Mouse (Mus musculus) T-helper 17 cell (primary cell): ENCODE results near the gene Gclm.
"Not testable (repeated sequence)": the region's sequence is repeated elsewhere in the genome, so short reads cannot be mapped to it uniquely, and the experiment has no call there.

Experiments used
- in situ Hi-C, 2 experiments: fragments of 300-600 bp; cut with MboI, MseI; formaldehyde crosslinking; loops; 1 replicate in 1 of 2; 2 replicates in 1 of 2; pipeline ENCODE4 v1.15.1; 2025; ENCODE audit warnings: high pct_unique_total_duplicates in 2 of 2

Gclm gene

DNA sequence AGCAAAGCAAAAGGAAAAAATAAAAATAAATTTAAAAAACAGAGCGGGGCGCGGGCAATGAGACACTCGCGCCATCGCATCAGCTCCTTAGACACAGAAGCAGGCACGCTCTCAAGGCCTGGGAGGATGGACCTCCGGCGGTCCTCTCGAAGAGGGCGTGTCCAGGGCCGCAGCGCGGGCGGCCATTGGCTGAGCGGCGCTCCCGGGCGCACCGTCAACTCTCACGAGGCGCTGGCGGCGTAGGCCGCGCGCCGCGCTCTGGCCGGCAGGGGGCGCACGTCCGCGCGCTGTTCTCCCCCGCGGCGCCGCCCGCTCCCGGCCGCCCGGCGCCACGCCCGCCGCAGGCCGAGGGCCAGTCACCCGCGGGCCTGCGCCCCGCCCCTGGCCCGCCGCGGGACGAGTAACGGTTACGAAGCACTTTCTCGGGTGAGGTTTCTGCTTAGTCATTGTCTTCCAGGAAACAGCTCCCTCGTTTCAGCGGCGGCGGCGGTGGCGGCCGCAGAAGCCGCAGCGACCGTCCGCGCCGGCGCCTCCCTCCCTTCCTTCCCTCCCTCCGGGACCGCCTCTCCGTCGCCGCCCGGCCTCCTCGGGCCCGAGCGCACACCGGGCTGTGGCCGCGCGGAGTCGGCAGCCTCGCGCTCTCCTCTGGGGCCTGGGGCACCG lies at the start of gene Gclm:
TSS of gene Gclm (plus strand) at position 343 of the 663 bp plus-strand sequence.
- in situ Hi-C loops = no loop called here

DNA sequence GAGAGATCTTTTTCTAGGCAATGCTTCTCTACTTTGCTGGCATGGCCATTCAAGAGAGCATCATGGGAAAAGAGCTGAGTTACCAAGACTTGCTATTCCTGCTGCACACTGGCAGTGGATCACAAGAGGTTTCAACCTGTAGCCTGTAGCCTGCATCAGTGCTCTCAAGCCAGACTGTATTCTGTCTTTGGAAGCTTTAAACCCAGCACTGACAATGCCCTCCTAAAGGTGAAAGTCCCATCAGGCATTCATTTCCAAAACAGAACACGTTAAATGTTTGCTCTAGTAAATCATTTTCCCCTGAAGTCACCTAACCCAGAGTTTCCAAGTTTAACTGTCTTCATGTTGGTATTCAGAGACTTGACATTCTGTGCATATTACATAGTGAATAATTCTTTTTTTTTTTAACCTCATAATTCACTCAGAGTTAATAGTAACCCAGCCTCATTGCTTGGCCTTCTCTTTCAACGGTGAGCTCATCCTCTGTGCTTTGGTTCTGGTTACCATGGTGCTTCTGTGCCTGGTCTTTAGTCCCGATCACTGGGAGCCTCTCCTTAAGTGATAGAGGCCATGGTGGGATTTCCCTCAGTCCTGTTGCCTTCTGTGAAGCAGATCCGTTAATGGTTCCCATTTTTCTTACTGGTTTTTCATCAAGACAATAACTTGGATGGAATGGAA lies 48.6 kb upstream of the Gclm start:
- in situ Hi-C loops = no loop called here

DNA sequence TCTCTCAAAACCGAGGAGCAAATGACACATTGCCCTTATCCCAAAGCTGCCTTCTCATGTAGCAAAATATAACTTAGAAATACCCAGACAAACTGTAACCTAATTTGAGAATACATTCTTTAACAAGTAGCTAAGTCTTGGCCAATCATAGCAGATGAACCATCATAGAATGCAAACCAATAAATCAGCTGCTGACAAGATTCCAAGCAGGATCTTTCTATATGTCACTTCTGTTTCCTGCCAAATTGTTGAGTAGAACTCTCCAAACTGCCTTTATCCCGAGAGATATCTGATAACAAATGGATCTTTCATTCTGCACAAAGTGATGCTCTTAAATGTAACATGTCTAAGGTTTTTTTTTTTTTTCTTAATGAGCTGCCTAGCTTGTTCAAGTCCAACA lies 46.8 kb upstream of the Gclm start:
- in situ Hi-C loops = no loop called here

DNA sequence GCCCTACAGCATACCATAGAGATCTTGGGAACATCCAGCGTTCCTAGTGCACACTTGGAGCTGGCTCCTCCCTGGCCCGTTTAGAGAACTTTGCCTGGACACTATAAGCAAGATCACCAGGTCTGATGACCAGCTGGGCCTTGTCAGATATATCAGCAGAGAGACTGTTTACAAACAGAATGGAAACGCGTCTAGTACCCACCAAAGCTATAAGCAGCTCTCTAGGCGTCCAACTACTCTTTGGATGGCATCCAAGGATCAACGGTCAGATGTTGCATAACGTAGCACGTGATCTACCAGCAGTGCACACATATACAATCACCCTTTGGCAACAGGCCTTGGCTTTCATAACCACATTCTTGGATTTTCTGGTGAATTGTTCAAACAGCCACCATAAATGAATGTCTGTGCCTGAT lies 46.4 kb upstream of the Gclm start:
- in situ Hi-C loops = no loop called here

DNA sequence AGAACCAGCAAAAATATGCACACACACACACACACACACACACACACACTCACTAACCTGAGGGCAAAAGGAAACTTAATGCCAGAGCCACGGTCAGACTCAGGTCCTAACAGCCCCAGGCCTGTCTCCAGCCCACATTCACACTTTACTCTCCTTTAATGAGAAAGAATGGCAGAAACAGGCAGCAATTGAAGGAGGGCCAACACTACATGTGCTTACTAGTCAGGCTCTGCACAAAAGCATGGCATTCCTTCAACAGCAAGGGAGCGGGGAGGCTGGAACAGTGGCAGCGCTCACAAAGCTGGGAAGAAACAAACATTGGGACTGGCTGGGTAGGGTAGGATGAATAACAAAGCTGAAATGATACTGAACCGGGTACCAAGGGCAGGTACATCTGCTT lies 45.8 kb upstream of the Gclm start:
- in situ Hi-C loops = no loop called here

DNA sequence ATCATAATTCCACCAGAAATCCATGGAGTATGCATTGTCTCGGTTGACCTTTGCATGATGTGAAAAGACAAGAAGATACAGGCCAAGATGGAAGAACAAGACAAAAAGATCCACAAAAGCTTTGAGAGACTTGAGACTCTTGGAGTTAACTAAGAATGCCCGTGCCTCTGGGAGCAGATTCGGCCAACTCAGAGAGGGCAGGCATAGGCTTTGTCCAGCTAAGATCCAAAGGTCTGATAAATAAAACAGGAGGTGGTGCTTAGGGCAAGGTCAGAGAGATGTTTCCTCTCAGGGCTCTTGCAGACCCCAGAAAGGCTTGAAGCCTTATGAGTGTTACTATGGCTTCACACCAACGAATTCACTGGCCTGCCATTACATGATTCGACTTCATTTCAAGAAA lies 45.3 kb upstream of the Gclm start:
- in situ Hi-C loops = no loop called here

DNA sequence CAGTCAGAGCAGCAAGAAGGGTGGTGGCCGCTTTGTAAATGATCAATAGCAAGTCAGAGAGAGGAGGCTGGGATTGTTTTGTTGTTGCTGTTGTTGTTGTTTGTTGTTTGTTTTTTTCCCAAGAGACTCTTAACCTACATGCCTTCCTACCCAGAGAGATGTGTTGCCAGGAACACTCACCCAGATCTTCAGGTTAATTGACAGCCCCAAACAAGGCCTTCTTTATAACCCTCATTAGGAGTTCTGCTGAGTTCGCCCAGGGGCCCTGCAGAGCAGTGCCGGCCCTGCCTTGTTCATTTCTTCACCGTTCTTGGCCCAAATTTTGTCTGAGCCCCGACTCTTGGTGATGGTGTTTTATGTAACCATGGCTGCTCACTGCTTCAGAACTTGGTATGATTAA lies 44.9 kb upstream of the Gclm start:
- in situ Hi-C loops = no loop called here

DNA sequence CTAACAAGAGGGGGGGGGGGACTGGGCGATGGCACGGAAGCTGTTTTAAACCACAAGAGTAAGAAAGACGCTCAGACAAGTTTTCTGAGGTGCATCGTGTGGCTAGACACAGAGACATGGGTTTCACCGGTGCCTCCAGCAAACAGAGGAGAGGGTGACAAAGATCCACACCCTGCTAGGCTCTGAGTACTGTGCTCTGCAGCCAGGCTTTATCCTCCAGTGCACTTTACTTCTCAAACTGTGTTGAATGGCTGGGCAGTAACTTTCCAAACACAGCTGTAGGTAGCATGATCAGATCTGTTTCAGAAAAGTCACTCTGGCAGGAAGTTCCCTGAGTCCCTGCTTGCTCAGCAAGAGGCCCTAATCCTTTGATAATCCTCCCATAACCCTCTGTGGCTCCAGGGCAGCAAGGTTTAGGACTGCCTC lies 43.0 kb upstream of the Gclm start:
- in situ Hi-C loops = no loop called here

DNA sequence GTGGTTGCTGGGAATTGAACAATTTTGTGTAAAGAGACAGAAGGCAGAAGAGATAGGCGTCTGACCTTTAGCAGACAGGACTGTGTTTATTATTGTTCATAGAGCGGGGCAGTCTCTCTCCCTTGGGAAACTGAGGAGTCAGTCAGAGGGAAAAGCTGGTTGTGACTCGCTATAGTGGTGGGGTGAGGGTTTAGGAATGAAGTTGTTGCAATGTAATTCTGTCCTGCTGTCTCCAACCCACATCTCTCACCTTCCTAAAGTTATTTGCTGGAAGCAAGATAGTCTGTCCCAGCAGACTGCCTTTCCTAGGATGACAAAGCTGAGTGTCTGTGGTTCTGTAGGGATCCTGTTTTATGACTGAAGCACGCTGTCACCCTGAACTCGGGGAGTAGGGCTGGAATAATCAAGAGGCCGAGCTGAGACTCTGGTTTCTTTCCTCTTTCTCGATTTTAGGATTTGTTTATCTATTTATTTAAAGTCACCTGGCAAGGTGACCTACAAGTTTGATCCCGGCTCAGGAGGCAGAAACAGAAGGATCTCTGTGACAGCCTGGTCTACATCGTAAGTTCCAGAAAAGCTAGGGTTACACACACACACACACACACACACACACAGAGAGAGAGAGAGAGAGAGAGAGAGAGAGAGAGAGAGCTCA lies 41.6 kb upstream of the Gclm start:
- in situ Hi-C loops = no loop called here

DNA sequence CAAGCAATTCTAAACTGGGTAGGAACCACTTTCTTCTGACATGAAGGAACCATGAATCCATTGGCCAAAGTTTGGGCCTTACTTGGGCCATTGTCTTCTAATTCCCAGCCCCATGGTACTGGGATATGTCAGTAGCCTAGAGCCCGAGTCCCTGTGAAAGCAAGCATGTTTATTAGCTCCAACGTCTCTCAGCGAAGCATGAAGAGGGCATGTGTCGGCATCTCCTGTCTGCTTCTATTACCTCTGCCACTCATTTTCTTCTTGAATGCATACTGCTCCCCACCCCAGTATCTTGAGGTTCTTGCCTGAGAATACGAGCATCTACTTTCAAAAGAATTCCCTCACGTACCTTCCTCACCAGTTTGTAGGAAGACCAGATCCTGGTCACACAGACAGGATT lies 39.6 kb upstream of the Gclm start:
- in situ Hi-C loops = no loop called here

DNA sequence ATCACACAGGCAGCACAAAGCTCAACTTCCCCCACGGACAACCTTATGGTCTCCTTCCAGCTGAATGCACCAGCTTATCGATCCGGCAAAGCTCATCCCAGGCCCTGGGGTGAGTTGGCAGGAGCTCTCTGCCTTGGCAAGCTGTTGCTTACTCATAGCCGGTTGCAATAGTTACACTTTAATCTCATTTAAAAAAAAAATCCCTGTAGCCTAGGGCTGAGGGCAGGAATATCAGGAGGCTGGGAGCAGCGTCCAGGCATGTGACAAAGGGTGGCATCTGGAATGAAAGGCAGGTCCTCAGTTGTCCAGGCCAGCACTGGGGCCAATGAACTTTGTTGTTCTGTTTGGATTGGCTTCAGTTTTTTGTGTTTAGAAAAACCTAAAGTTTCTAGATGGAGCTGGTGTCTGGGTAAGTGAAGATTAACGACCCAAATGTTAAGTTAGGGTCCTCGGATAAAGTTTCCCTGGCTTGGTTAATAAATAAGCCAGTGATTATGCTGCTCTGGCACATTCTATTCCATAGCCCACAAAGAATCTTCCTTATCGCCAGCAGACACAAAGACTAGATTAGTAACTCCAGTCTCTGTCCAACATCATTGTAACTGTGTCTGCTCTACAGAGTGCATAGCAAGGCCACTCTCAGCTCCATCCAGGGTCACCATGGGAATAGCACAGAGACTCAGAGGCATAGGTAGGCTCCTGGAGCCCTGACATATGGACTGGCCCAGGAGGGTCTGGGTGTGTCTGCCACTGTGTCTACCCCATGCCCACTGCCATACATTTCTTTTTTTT lies 38.9 kb upstream of the Gclm start:
- in situ Hi-C loops = no loop called here

DNA sequence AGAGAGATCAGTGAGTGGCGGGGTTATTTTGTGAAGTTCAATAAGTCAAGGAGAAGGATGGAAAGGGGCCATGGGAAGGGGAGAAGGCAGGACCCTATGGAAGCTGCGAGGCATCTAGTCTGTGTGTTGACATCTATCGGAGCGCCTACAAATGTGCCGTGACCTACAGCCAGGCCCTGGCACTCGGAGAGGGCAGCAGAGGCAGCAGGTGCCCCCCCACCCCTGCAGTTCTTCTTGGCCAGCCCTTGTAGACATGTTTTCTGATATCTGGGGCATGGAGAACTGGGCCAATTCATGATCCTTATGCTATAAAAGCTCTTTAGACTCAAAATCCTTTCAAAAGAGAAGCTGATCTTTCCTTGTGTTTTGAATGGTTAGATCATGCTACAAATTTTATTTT lies 37.6 kb upstream of the Gclm start:
- in situ Hi-C loops = no loop called here

DNA sequence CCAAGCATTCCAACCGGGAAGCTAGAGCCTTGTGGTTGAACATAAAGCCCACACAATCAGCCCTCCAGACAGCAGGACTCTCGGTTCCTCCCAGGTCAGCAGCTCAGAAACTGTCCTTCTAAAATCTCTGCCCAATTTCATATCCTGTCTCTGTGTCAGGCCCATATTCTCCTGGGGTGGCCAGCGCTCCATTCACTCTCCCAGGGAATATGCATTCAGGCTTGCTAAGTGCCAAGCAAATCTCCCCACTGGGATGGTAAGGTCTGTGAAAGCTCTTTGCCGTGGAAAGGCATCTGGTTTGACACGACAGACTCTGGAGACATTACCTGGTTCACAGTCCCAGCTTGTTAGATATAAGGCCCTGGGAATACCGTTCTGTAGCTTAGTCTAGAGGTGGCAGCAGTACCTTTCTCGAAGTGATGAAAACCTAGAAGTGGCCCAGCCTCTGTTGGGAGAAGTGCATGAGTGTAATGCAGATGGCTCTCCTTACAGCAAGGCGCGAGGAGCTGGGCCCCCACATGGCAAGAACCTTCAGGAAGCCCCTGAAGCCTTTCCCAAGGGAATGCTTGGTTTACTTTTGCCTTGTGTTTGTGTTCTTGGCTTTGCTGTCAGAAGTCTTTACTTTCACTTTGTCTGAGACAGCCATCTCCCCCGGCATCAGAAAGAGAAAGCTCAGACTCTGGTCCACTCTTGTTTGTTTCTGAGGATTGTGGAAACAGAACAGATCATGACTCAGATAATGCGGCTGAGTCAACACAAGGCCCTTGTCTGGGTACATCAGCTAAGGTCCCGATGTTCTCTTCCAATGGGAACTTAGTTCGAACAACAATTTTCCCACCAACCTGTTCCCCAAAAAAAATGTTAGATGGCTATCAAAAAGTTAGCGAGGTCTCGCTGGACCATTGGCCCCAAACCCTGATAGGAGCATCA lies 36.8 kb upstream of the Gclm start:
- in situ Hi-C loops = no loop called here

DNA sequence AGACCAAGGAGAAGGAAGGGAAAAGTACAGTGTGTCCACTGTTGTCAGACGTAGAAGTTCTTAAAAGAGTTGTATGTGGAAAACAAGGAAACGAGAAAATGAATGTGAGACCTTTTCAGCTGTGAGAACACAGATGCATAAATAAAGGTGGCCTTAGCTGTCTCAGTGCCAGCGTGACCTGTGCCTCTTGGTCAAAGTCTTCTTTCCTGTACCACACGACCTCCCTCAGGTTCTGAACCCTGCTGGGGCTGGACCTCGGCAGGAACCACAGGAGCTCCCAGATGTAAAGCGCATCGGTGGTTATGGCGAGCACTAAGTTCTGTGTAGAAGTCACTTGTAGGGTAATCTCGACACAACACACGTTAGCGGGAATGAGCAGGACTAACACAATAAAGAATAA lies 35.8 kb upstream of the Gclm start:
- in situ Hi-C loops = no loop called here

DNA sequence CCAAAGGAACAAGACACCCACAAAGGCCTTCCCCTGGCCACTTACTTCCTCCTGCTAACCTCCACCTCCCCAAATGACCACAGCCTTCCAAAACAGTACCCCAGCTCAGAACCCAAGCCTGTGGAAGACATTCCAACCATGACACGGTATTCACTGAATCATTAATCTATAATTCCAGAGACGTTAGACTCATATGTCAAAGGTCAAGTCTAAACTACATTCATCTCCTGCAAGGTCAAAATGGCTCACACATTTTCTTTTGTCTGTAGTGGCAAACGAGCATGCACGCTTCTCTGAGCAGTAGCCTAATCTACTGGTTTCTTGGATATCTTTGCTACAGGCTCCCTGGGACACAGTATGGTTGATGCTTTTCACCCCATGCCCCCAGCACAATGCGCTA lies 34.9 kb upstream of the Gclm start:
- in situ Hi-C loops = no loop called here

DNA sequence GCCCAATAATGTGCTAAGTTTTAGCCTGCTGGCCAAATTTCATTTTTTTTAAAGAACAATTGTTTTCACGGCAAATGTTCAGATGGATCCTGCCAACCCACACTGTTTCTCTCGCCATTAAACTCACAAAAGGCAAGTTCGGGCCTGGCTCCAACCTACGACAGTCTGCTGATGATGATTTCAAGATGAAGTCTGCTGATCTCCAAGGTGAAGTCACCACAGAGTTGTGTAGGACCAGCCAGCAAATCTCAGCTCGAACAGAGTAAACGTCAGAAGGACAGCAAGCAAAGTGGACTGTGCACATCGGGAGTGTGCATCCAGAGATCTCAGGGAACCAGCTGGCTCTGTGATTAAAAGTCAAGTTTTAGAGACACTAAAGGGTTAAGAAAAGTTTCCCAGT lies 34.5 kb upstream of the Gclm start:
- in situ Hi-C loops = no loop called here

DNA sequence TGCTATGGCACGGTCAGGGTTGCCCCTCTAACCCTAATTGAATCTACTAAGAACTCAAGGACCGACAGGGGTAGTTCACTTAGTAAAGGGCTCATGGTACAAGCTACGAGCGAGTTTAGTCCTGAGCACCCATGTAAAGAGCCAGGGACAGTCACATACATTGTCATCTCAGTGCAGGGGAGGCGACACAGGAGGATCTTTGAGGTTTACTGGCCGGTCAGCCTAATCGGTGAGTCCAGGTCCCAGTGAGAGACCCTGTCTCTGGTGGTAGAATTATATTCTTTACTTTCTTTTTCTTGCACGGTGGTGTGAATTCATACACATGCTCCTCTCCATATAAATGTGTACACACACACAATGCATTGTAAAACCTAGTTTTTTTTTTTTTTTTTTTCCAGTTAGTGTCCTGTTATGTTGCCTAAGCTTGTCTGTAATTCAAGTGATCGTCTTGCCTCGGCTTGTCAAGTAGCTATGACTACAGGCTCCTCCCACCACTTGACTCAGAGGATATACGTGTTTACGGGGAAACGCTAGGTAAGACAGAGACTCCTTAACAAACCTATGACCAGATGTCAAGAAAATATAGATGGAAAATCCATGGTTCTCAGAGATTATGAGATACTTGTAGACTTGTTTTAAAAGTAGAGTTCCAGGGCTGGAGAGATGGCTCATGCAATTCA lies 33.8 kb upstream of the Gclm start:
- in situ Hi-C loops = no loop called here

DNA sequence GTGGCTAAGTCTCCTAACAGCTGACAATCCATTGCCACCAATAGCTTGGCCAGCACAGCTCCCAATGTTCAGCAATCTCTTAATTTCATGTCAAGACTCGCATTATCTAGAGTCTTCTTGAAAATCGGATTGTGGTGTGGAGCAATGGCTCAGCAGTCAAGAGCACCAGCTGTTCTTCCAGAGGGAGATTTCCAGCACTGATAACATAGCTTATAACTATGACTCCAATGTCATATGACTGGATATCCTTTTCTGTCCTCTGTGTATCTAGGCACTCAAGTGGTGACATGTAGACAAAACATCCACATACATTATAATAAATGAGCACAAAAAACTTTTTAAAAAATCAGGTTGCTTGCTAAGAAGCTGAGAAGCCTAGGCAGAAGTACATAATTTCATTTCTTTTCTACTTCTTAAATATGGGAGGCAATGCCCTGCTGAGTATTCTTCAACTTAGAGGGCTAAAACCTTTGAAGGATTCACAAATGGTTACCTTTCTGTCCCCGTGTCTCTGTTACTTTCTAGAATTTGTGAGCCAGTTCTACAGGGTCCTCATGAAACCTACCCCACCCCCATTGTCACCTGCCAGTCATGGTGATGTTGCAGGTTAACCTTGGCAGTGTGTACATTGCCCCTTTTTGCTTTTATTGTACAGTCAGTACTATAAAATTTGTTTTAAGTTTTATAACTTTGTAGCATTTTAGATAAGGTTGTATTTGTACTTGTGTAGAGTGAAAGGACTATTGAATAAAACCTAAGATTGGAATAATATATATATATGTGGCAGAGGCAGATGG lies 23.9 kb upstream of the Gclm start:
- in situ Hi-C loops = no loop called here

DNA sequence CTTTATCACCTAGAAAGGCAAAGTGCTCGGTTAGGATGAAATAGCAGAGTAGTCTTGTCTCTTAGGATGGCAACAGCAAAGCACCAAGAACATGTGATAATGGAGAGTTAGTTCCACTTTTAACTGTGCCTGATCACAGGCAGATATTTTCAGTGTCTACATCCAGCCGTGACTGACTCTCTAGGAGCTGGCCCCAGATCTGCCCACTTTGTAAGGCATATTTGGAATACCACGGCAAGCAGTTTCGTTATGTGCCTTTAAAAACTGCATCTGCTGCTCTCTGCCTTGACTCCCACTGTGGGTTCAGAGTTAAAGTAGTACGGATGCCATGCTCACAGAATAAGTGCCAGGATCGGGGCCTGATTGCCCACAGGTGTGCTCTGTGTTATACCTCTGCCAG lies 18.4 kb upstream of the Gclm start:
- in situ Hi-C loops = not testable (repeated sequence)

DNA sequence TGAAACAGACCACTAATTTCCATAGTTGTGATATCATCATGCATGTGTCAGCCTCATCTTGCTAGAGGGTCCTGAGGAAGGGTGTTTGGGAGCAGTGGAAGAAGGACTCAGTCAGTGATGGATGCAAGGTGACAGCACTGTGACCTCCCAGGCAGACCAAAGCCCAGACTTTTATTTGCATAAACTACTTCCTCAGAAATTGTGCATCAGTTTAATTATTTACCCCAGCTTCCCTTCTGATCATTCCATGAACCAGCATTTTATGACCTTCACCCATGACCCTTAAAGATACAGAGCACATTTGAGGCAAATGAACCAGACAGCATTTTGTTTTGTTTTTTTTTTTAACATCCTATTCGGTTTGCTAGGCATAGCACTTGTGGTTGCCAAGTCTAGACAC lies 9.6 kb upstream of the Gclm start:
- in situ Hi-C loops = loop anchor here in 1 of 2 experiments (5.0 kb wide), 1 partner anchor 48 kb away; no protein-coding TSS in a partner anchor
